Mouse (Mus musculus) CD4-positive helper T cell, adult 2 months (primary cell): ENCODE data around the gene Smad6.

Experiments
- DNase-seq: peaks from one replicate; pipeline ENCODE4 v3.0.0-alpha.2; 2012; ENCODE audit warnings: low read depth, missing footprints, low spot score

Gene Smad6

GRCm38 (mm10) chr9:64021853-64022561 is at the start of gene Smad6:
Gene Smad6, minus strand, starts transcription at chr9:64022059.
- peak; percentile 76 for DNase-seq

- DNase-seq, result no peak
Observed at GRCm38 (mm10) chr9:64070674-64071073, 48.8 kb upstream of the Smad6 start.

GRCm38 (mm10) chr9:64069131-64069530 is 47.3 kb upstream of the Smad6 start:
- DNase-seq, result no peak

GRCm38 (mm10) chr9:64068571-64068970 is 46.7 kb upstream of the Smad6 start:
- DNase-seq, result no peak

GRCm38 (mm10) chr9:64067787-64068186 is 45.9 kb upstream of the Smad6 start:
- no peak for DNase-seq

- DNase-seq, result no peak
Observed at GRCm38 (mm10) chr9:64060033-64060539, 38.2 kb upstream of the Smad6 start.

- DNase-seq, result no peak
Observed at GRCm38 (mm10) chr9:64057903-64058650, 36.2 kb upstream of the Smad6 start.

- no peak for DNase-seq
Observed at GRCm38 (mm10) chr9:64055162-64055561, 33.3 kb upstream of the Smad6 start.

- DNase-seq, result no peak
Observed at GRCm38 (mm10) chr9:64053786-64054185, 31.9 kb upstream of the Smad6 start.

- no peak for DNase-seq
Observed at GRCm38 (mm10) chr9:64051241-64051640, 29.4 kb upstream of the Smad6 start.

GRCm38 (mm10) chr9:64050513-64051065 is 28.7 kb upstream of the Smad6 start:
- DNase-seq, result no peak

GRCm38 (mm10) chr9:64049471-64050380 is 27.9 kb upstream of the Smad6 start:
- peak; percentile 81 for DNase-seq

- DNase-seq, result no peak
Observed at GRCm38 (mm10) chr9:64045117-64045890, 23.4 kb upstream of the Smad6 start.

- no peak for DNase-seq
Observed at GRCm38 (mm10) chr9:64044343-64044742, 22.5 kb upstream of the Smad6 start.

GRCm38 (mm10) chr9:64042911-64043310 is 21.1 kb upstream of the Smad6 start:
- DNase-seq, result no peak

GRCm38 (mm10) chr9:64042216-64042615 is 20.4 kb upstream of the Smad6 start:
- no peak for DNase-seq

GRCm38 (mm10) chr9:64029908-64030631 is 8.2 kb upstream of the Smad6 start:
- DNase-seq, result peak; percentile 36

- DNase-seq, result peak; percentile 57
Observed at GRCm38 (mm10) chr9:64025565-64025964, 3.7 kb upstream of the Smad6 start.

GRCm38 (mm10) chr9:64024976-64025375 is 3.1 kb upstream of the Smad6 start:
- DNase-seq, result no peak
